Mouse (Mus musculus): ENCODE data around the gene 9330182L06Rik.

- no peak for TF ChIP-seq POLR2A (IDR thresholded peaks at IDR 0.05; ENCODE audit: low read depth, low read length)
- TF ChIP-seq CTCF (IDR thresholded peaks at IDR 0.05; ENCODE audit: extremely low read depth, insufficient read length, insufficient replicate concordance, low read depth, low read length) = no peak
Measured at GRCm38 (mm10) chr5:9266280-9266923, 484 bp downstream of the 9330182L06Rik start.
